Mouse (Mus musculus) thymus, adult 2 months (tissue): Measurements from ENCODE around the gene Pramef8. TPM values are rescaled to one million over a fixed set of nuclear protein-coding genes. Genes with fewer than 3 reads are reported as not detected.
A peak's percentile ranks its signal among the peaks of the same experiment; 100 is the strongest.
"Not testable (repeated sequence)": the region's sequence is repeated elsewhere in the genome, so short reads cannot be mapped to it uniquely, and the experiment has no call there.

ENCODE experiments used
- DNase-seq: peaks from one replicate; pipeline ENCODE4 v3.0.0; 2021
- H3K27ac ChIP-seq: fragments of 200-500 bp; 2 replicates; pipeline ENCODE4 v1.5.1; 2012; ENCODE audit warnings: low read length, control low read depth; ENCODE audit not compliant: control insufficient read depth, insufficient read depth
- H3K27me3 ChIP-seq: fragments of 200-500 bp; 2 replicates; pipeline ENCODE4 v1.6.1; 2012; ENCODE audit warnings: mild to moderate bottlenecking, low read length, moderate library complexity, mixed read lengths; ENCODE audit not compliant: control insufficient read depth, insufficient read depth
- H3K36me3 ChIP-seq: fragments of 200-500 bp; 2 replicates; pipeline ENCODE4 v1.6.1; 2012; ENCODE audit warnings: mild to moderate bottlenecking, low read length, moderate library complexity; ENCODE audit not compliant: control insufficient read depth, insufficient read depth
- H3K4me1 ChIP-seq: fragments of 200-500 bp; replicated peaks from 2 replicates; pipeline ENCODE4 v1.6.1; 2012; ENCODE audit warnings: low read length; ENCODE audit not compliant: control insufficient read depth, insufficient read depth
- H3K4me3 ChIP-seq: fragments of 200-500 bp; 2 replicates; pipeline ENCODE4 v1.5.1; 2012; ENCODE audit warnings: mild to moderate bottlenecking, low read length, control low read depth, moderate library complexity; ENCODE audit not compliant: control insufficient read depth, insufficient read depth
- CTCF ChIP-seq: fragments of 200-500 bp; IDR thresholded peaks from 2 replicates; pipeline ENCODE4 v1.5.1; 2012; ENCODE audit warnings: mild to moderate bottlenecking, control low read depth, low read length, moderate library complexity, borderline replicate concordance; ENCODE audit not compliant: control insufficient read depth, poor library complexity, insufficient read depth; ENCODE audit errors: extremely low read depth
- POLR2A ChIP-seq: fragments of 200-500 bp; IDR thresholded peaks from 2 replicates; pipeline ENCODE4 v1.6.1; 2012; ENCODE audit warnings: mild to moderate bottlenecking, low read length, control low read depth, moderate library complexity; ENCODE audit not compliant: control insufficient read depth, poor library complexity, insufficient read depth; ENCODE audit errors: extremely low read depth
- WGBS: fragments of 180-500 bp; shearing (Covaris S2); methylation state at CpG from one replicate; pipeline ENCODE4 v1.1.7; 2018; 5-methylcytosine and 5-hydroxymethylcytosine counted together
- polyA plus RNA-seq: library from polyadenylated mRNA; depleted of rRNA; stranded (reverse); fragments of >200 nt; gene quantifications from 2 replicates; pipeline ENCODE4 v1.2.3, GENCODE M21; 2012

The Pramef8 gene
- polyA plus RNA-seq, 1 experiment = 13.6 TPM

- Histone ChIP-seq H3K4me1 (no peaks in the 10 kb centered on the region), H3K27ac (no peak overlapping the region), H3K36me3 (no peaks in the 10 kb centered on the region), H3K27me3 (no peaks in the 10 kb centered on the region), H3K4me3 (no peak overlapping the region)
- 48% methylated on average over 4 of the region's 4 CpGs for WGBS
- no peak for TF ChIP-seq POLR2A
- TF ChIP-seq CTCF = no peak
- DNase-seq = no peak
These were observed 28.6 kb upstream of the Pramef8 start for GRCm38 (mm10) chr4:143383646-143384045.

GRCm38 (mm10) chr4:143388955-143389702, 23.1 kb upstream of the Pramef8 start:
- no peaks in the 10 kb centered on the region; the same call in 1 of the 2 replicates for H3K27me3 ChIP-seq
- H3K4me1 ChIP-seq = no peaks in the 10 kb centered on the region
- TF ChIP-seq CTCF (no peak), POLR2A (no peak)
- peak; percentile 16 for DNase-seq
- WGBS = 10% methylated on average over 43 of the region's 43 CpGs
- H3K27ac ChIP-seq = no peak overlapping the region
- H3K4me3 ChIP-seq = no peak overlapping the region
- no peaks in the 10 kb centered on the region for H3K36me3 ChIP-seq

- no peaks in the 10 kb centered on the region for H3K36me3 ChIP-seq
- TF ChIP-seq POLR2A (no peak), CTCF (no peak)
- WGBS = 86% methylated on average over 26 of the region's 26 CpGs
- H3K4me3 ChIP-seq = no peak within 1 kb of the TSS
- no peak for DNase-seq
- H3K4me1 ChIP-seq = no peaks in the 10 kb centered on the region
- H3K27ac ChIP-seq = no peak within 1 kb of the TSS
- H3K27me3 ChIP-seq = no peaks in the 10 kb centered on the region
These were observed 18.0 kb upstream of the Pramef8 start, which contains the start of gene Pramel1 for GRCm38 (mm10) chr4:143394181-143394580. Gene Pramel1 (plus strand): TSS chr4:143394428.

GRCm38 (mm10) chr4:143411566-143412218, 534 bp upstream of the Pramef8 start:
- Histone ChIP-seq H3K36me3 (peaks cover under 1% of the 10 kb centered on the region; the same call in 1 of the 2 replicates), H3K27me3 (no peaks in the 10 kb centered on the region), H3K27ac (no peak overlapping the region), H3K4me3 (no peak overlapping the region), H3K4me1 (peaks cover 4% of the 10 kb centered on the region)
- no peak for TF ChIP-seq CTCF
- TF ChIP-seq POLR2A = no peak
- no peak for DNase-seq
- WGBS = 88% methylated on average over 5 of the region's 5 CpGs

- no peak overlapping the region for H3K4me3 ChIP-seq
- H3K27me3 ChIP-seq = no peaks in the 10 kb centered on the region
- peaks cover 20% of the 10 kb centered on the region for H3K36me3 ChIP-seq
- no peak for DNase-seq
- TF ChIP-seq POLR2A = no peak
- 95% methylated on average over 1 of the region's 1 CpGs for WGBS
- H3K4me1 ChIP-seq = peaks cover 4% of the 10 kb centered on the region
- H3K27ac ChIP-seq = no peak overlapping the region
These were observed 1.4 kb downstream of the Pramef8 start for GRCm38 (mm10) chr4:143413621-143414020.

GRCm38 (mm10) chr4:143414121-143414520, 1.9 kb downstream of the Pramef8 start:
- Histone ChIP-seq H3K27ac (no peak overlapping the region), H3K36me3 (peaks cover 25% of the 10 kb centered on the region), H3K4me1 (peaks cover 4% of the 10 kb centered on the region), H3K27me3 (no peaks in the 10 kb centered on the region), H3K4me3 (no peak overlapping the region)
- DNase-seq = no peak
- TF ChIP-seq POLR2A (no peak), CTCF (no peak)
- WGBS = 97% methylated on average over 3 of the region's 3 CpGs

- not testable (repeated sequence) for H3K27me3 ChIP-seq, H3K4me1 ChIP-seq, H3K27ac ChIP-seq, DNase-seq, H3K4me3 ChIP-seq, H3K36me3 ChIP-seq
- WGBS = 92% methylated on average over 5 of the region's 5 CpGs
These were observed 14.5 kb downstream of the Pramef8 start for GRCm38 (mm10) chr4:143426770-143427169.
